Mouse (Mus musculus) brain, adult 2 months (tissue): Measurements from ENCODE around the gene Hspb6.

Experiments
- DNase-seq: peaks from one replicate; pipeline ENCODE4 v3.0.0; 2011; ENCODE audit warnings: low read depth, low spot score

Hspb6 gene

GRCm38 (mm10) chr7:30586455-30587020, 34.6 kb downstream of the Hspb6 start:
- DNase-seq, result no peak

- peak; percentile 42 for DNase-seq
Observed at GRCm38 (mm10) chr7:30587842-30588667, 36.1 kb downstream of the Hspb6 start.

- peak; percentile 99 for DNase-seq
Observed at GRCm38 (mm10) chr7:30588676-30589434, 36.9 kb downstream of the Hspb6 start, which contains the start of gene Kmt2b. TSS of gene Kmt2b (minus strand) at chr7:30588726.

- DNase-seq, result peak; percentile 78
Observed at GRCm38 (mm10) chr7:30589435-30590301, 37.7 kb downstream of the Hspb6 start.

GRCm38 (mm10) chr7:30590927-30591604, 39.1 kb downstream of the Hspb6 start:
- DNase-seq, result no peak

- no peak for DNase-seq
Observed at GRCm38 (mm10) chr7:30591605-30591951, 39.6 kb downstream of the Hspb6 start.

GRCm38 (mm10) chr7:30592772-30593423, 40.9 kb downstream of the Hspb6 start:
- no peak for DNase-seq

- no peak for DNase-seq
Observed at GRCm38 (mm10) chr7:30593579-30594509, 41.9 kb downstream of the Hspb6 start.

- no peak for DNase-seq
Observed at GRCm38 (mm10) chr7:30594510-30595024, 42.6 kb downstream of the Hspb6 start.

GRCm38 (mm10) chr7:30596093-30596492, 44.1 kb downstream of the Hspb6 start:
- no peak for DNase-seq

- DNase-seq, result no peak
Observed at GRCm38 (mm10) chr7:30596811-30597210, 44.8 kb downstream of the Hspb6 start.

- no peak for DNase-seq
Observed at GRCm38 (mm10) chr7:30598786-30599185, 46.8 kb downstream of the Hspb6 start, which contains the start of gene Zbtb32. TSS of gene Zbtb32 (minus strand) at chr7:30598909.

- peak; percentile 99 for DNase-seq
Observed at GRCm38 (mm10) chr7:30599933-30600353, 48.0 kb downstream of the Hspb6 start.

GRCm38 (mm10) chr7:30600651-30601050, 48.7 kb downstream of the Hspb6 start:
- DNase-seq, result no peak

GRCm38 (mm10) chr7:30602583-30602982, 50.6 kb downstream of the Hspb6 start:
- DNase-seq, result no peak

GRCm38 (mm10) chr7:30604424-30604823, 52.4 kb downstream of the Hspb6 start:
- DNase-seq, result no peak

GRCm38 (mm10) chr7:30604944-30605343, 53.0 kb downstream of the Hspb6 start:
- DNase-seq, result no peak
